Mouse (Mus musculus) midbrain, embryonic 13.5 days (tissue): ENCODE measurements around the gene Atxn7l2. TPM values are rescaled to one million over a fixed set of nuclear protein-coding genes. Genes with fewer than 3 reads are reported as not detected.
"Not testable (repeated sequence)": the region's sequence is repeated elsewhere in the genome, so short reads cannot be mapped to it uniquely, and the experiment has no call there.

Experiments used
- ATAC-seq: fragments of 200-750 bp; cut with Nextera tagmentation; 2 replicates; pipeline ENCODE4 v1.8.0; 2017; ENCODE audit warnings: mild to moderate bottlenecking, moderate TSS enrichment, moderate library complexity
- H3K27ac ChIP-seq: fragments of 300-500 bp; sonication (generic); 2 replicates; pipeline ENCODE4 v1.5.1; 2015; ENCODE audit warnings: inconsistent platforms, mild to moderate bottlenecking, moderate library complexity
- H3K27me3 ChIP-seq: fragments of 300-500 bp; sonication (generic); 2 replicates; pipeline ENCODE4 v1.6.1; 2015; ENCODE audit warnings: mild to moderate bottlenecking, inconsistent platforms
- H3K36me3 ChIP-seq: fragments of 300-500 bp; sonication (generic); 2 replicates; pipeline ENCODE4 v1.6.1; 2015; ENCODE audit warnings: mild to moderate bottlenecking, inconsistent platforms
- H3K4me1 ChIP-seq: fragments of 300-500 bp; sonication (generic); replicated peaks from 2 replicates; pipeline ENCODE4 v1.6.1; 2015; ENCODE audit warnings: inconsistent platforms
- H3K4me2 ChIP-seq: fragments of 300-500 bp; sonication (generic); replicated peaks from 2 replicates; pipeline ENCODE4 v1.6.1; 2015; ENCODE audit warnings: moderate library complexity, mild to moderate bottlenecking, inconsistent platforms
- H3K4me3 ChIP-seq: fragments of 300-500 bp; sonication (generic); replicated peaks from 2 replicates; pipeline ENCODE4 v1.5.1; 2015; ENCODE audit warnings: mild to moderate bottlenecking, inconsistent platforms
- H3K9ac ChIP-seq: fragments of 300-500 bp; sonication (generic); replicated peaks from 2 replicates; pipeline ENCODE4 v1.6.1; 2015; ENCODE audit warnings: mild to moderate bottlenecking, inconsistent platforms
- H3K9me3 ChIP-seq: fragments of 300-500 bp; sonication (generic); 2 replicates; pipeline ENCODE4 v1.6.1; 2016; ENCODE audit warnings: mild to moderate bottlenecking, inconsistent platforms
- WGBS: fragments of 180-500 bp; shearing (Covaris S2); methylation state at CpG from one replicate; pipeline ENCODE4 v1.1.7; 2015; 5-methylcytosine and 5-hydroxymethylcytosine counted together
- polyA plus RNA-seq: library from polyadenylated mRNA; unstranded; fragments of >200 nt; fragmentation: Nextera tagmentation; extraction: Ambion mirVana; gene quantifications from 2 replicates; pipeline ENCODE4 v1.2.1, GENCODE M21; 2015

Gene Atxn7l2
- polyA plus RNA-seq: 27.8 and 28.8 TPM in 2 replicates

DNA sequence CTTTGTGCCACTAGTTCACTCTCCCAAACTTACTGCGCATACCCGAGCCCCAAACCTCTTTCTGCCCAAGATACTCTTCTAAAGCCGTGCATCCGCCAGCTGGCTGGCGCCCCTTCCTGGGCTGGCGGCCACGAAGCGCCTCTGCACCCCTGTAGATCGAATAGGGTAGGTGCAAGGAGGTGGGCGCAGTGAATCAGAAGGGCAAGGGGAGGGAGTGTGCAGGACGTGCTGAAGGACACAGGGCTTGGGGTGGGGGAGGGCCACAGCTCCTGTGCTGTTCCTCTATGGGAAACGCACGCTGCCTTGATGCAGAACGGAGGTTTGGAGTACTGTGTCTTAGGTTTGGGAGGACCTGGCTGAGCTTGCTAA lies at the start of gene Atxn7l2:
Gene Atxn7l2, minus strand, starts transcription at position 164 of the 369 bp plus-strand sequence.
- ATAC-seq: peak; percentile 93
- H3K9ac ChIP-seq: peak within 1 kb of the TSS; percentile 89
- peaks cover 23% of the 10 kb centered on the region for H3K36me3 ChIP-seq
- H3K27ac ChIP-seq: peak within 1 kb of the TSS; percentile 97
- no peaks in the 10 kb centered on the region for H3K9me3 ChIP-seq
- H3K4me1 ChIP-seq: peaks cover 27% of the 10 kb centered on the region
- under 1% methylated on average over 14 of the region's 14 CpGs for WGBS
- no peaks in the 10 kb centered on the region for H3K27me3 ChIP-seq
- peak within 1 kb of the TSS; percentile 70 for H3K4me2 ChIP-seq
- peak within 1 kb of the TSS; percentile 57 for H3K4me3 ChIP-seq

GRCm38 (mm10) chr3:108259319-108259718 lies 48.6 kb upstream of the Atxn7l2 start:
- no peak for ATAC-seq
- 74% methylated on average over 3 of the region's 3 CpGs for WGBS

GRCm38 (mm10) chr3:108257831-108258500 lies 47.2 kb upstream of the Atxn7l2 start:
- no peaks in the 10 kb centered on the region for H3K27me3 ChIP-seq
- 83% methylated on average over 3 of the region's 3 CpGs for WGBS
- H3K9ac ChIP-seq: peak overlapping the region; percentile 96
- H3K27ac ChIP-seq: no peak overlapping the region
- H3K36me3 ChIP-seq: peaks cover 8% of the 10 kb centered on the region
- no peak for ATAC-seq
- peak overlapping the region; percentile 99 for H3K4me3 ChIP-seq
- no peaks in the 10 kb centered on the region for H3K9me3 ChIP-seq
- peak overlapping the region; percentile 79 for H3K4me2 ChIP-seq
- peaks cover 25% of the 10 kb centered on the region for H3K4me1 ChIP-seq

More at GRCm38 (mm10) chr3:108259319-108259718, 48.6 kb upstream of the Atxn7l2 start:
- H3K4me1 ChIP-seq: peaks cover 25% of the 10 kb centered on the region
- H3K27me3 ChIP-seq: no peaks in the 10 kb centered on the region
- no peak overlapping the region for H3K9ac ChIP-seq
- H3K4me2 ChIP-seq: no peak overlapping the region
- H3K9me3 ChIP-seq: no peaks in the 10 kb centered on the region
- peaks cover 14% of the 10 kb centered on the region for H3K36me3 ChIP-seq
- no peak overlapping the region for H3K4me3 ChIP-seq
- no peak overlapping the region for H3K27ac ChIP-seq

- no peaks in the 10 kb centered on the region for H3K27me3 ChIP-seq
- H3K9ac ChIP-seq: peak within 1 kb of the TSS; percentile 96
- peak within 1 kb of the TSS; percentile 79 for H3K4me2 ChIP-seq
- WGBS: under 1% methylated on average over 79 of the region's 79 CpGs
- peak within 1 kb of the TSS; percentile 99 for H3K4me3 ChIP-seq
- peak; percentile 100 for ATAC-seq
- peaks cover 25% of the 10 kb centered on the region for H3K4me1 ChIP-seq
- peaks cover 2% of the 10 kb centered on the region; the same call in 1 of the 2 replicates for H3K36me3 ChIP-seq
- no peak within 1 kb of the TSS for H3K27ac ChIP-seq
- H3K9me3 ChIP-seq: no peaks in the 10 kb centered on the region
Measured at GRCm38 (mm10) chr3:108256719-108257637, 46.2 kb upstream of the Atxn7l2 start, which contains the start of gene Psma5. Psma5 (plus strand) TSS chr3:108256926.

DNA sequence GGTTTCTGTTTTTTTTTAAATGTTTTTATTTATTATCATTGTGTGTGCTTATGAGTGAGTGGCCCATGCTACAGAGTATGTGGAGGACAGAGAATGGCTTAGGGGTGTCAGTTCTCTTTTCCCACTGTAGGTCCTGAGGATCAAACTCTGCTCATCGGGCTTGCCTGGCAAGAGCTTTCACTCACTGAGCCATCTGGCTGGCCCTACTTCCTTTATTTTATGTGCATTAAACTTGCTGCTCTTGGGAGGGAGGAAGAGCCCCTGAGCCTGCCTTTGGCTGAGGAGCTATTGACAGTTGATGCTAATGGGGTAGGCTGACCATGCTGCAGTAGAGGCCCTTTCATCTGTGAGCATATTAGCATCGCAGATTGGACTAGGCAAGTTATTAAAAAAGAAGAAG lies 36.1 kb upstream of the Atxn7l2 start:
- Histone ChIP-seq H3K27ac (no peak overlapping the region), H3K36me3 (no peaks in the 10 kb centered on the region), H3K9ac (no peak overlapping the region), H3K9me3 (no peaks in the 10 kb centered on the region), H3K4me1 (no peaks in the 10 kb centered on the region), H3K4me2 (no peak overlapping the region), H3K4me3 (no peak overlapping the region), H3K27me3 (no peaks in the 10 kb centered on the region)
- no peak for ATAC-seq
- 86% methylated on average over 2 of the region's 2 CpGs for WGBS

- no peaks in the 10 kb centered on the region for H3K9me3 ChIP-seq
- H3K4me1 ChIP-seq: no peaks in the 10 kb centered on the region
- no peak overlapping the region for H3K27ac ChIP-seq
- WGBS: 92% methylated on average over 3 of the region's 3 CpGs
- no peak overlapping the region for H3K9ac ChIP-seq
- no peaks in the 10 kb centered on the region for H3K36me3 ChIP-seq
- ATAC-seq: no peak
- no peak overlapping the region for H3K4me3 ChIP-seq
- no peaks in the 10 kb centered on the region for H3K27me3 ChIP-seq
- H3K4me2 ChIP-seq: no peak overlapping the region
Measured at GRCm38 (mm10) chr3:108241243-108241839, 30.6 kb upstream of the Atxn7l2 start.

DNA sequence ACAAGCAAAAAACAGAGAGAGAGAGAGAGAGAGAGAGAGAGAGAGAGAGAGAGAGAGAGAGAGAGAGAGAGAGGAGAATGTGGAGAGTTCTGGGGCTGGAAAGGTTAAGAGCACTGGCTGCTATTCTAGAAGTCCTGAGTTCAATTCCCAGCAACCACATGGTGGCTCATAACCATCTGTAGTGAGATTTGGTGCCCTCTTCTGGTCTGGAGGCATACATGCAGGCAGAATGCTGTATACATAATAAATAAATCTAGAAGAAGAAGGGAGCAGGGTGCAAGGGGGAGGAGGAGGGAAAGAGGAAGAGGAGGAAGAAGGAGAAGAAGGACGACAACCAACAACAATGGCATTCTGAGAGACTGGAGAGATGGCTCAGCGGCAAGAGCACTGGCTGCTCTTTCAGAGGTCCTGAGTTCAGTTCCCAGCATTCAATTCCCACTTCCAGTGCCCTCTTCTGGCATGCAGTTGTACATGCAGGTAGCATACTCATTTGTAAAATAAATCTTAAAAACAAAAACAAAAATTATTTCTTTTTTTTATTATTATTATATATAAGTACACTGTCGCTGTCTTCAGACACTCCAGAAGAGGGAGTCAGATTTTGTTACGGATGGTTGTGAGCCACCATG lies 26.9 kb upstream of the Atxn7l2 start:
- not testable (repeated sequence) for H3K27me3 ChIP-seq, H3K4me2 ChIP-seq, H3K9ac ChIP-seq, ATAC-seq, H3K9me3 ChIP-seq, H3K4me1 ChIP-seq, H3K27ac ChIP-seq, H3K36me3 ChIP-seq, H3K4me3 ChIP-seq
- WGBS: 91% methylated on average over 4 of the region's 4 CpGs

DNA sequence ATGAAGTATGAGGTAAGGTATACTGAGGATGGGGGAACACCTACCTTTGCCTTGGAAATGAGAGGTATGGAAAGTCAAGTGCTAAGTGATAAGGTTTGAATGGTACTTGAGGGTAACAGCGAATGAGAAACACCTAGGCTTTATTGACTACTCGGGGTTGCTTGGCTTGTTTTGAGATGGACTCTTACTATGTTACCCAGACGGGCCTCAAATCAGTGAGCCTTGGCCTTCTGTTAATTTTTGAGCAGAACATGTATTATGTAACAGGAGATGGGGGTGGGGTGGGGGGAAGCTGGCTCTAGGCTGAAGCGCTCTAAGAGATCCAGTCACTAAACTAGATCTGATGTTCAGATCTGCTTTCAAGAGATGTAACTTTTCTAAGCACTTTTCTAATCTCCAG lies 20.9 kb upstream of the Atxn7l2 start:
- Histone ChIP-seq H3K4me1 (peaks cover 4% of the 10 kb centered on the region), H3K4me3 (no peak overlapping the region), H3K36me3 (no peaks in the 10 kb centered on the region), H3K9ac (no peak overlapping the region), H3K4me2 (no peak overlapping the region), H3K9me3 (no peaks in the 10 kb centered on the region), H3K27me3 (peaks cover 14% of the 10 kb centered on the region), H3K27ac (no peak overlapping the region)
- 83% methylated on average over 4 of the region's 4 CpGs for WGBS
- no peak for ATAC-seq

DNA sequence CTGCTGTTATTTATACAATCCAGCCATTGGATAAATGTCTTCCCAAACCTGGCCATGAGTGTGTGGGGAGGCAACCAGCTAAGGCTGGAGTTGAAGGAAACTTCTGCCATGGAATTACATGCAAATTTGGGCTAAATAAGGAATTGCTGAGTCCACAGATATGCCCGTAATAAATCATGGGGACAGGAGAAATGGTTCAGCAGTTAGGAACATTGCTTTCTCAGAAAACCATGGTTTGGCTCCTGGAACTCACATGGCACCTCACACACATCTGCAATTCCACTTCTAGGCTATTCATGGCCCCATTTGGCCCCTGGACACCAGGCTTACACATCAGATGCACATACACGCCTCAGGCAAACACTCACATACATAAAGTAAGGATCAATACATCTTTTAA lies 16.8 kb upstream of the Atxn7l2 start:
- Histone ChIP-seq H3K27me3 (peaks cover 49% of the 10 kb centered on the region), H3K27ac (no peak overlapping the region), H3K9ac (no peak overlapping the region), H3K4me3 (no peak overlapping the region), H3K4me1 (peaks cover 14% of the 10 kb centered on the region), H3K36me3 (no peaks in the 10 kb centered on the region), H3K9me3 (no peaks in the 10 kb centered on the region), H3K4me2 (0 out of 2 replicates have a peak overlapping the region, but pooled peaks have one; percentile 64)
- no peak for ATAC-seq
- 81% methylated on average over 2 of the region's 2 CpGs for WGBS

DNA sequence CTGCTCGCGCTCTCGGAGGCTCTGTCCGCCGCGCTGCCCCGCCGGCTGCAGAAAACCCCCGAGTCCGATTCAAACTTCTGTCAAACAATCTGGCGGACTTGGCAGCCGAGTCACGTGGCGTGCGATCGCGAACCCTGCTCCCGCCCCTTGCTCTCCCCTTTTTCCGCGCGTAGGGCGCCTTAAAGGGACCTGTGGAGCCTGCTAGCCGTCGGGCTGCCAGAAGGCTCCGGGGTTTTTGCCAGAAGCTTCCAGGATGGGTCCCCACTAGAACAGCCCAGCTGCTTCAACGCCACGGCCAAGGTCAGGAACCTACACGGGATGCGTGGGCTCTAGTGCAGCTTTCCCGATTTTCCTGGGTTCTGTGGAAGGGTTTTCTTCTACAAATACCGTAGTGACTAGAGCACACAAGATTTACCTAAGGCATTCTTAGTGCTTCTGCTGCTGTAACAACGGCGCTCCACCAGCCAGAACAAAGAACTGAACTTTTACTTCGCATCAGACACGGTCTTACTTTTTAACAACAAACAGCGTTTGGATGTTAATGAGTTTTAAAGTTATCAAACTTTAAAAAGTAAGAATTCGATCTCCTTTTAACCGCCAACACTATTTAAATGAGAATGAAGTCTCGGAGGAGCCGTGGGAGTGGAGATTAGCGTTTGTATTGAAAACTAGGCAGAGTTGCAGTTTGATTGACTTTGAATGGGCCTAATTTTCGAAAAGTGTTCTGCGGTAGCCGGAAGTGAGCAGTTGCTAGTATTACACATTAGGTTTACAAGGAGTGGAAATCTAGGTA lies 16.0 kb upstream of the Atxn7l2 start, which contains the start of gene Sypl2:
Gene Sypl2, minus strand, starts transcription at position 91 of the 793 bp plus-strand sequence.
- no peak within 1 kb of the TSS for H3K27ac ChIP-seq
- peaks cover 56% of the 10 kb centered on the region for H3K27me3 ChIP-seq
- peak within 1 kb of the TSS; percentile 44 for H3K4me3 ChIP-seq
- 2% methylated on average over 43 of the region's 44 CpGs for WGBS
- no peaks in the 10 kb centered on the region for H3K36me3 ChIP-seq
- no peaks in the 10 kb centered on the region for H3K9me3 ChIP-seq
- peak; percentile 45 for ATAC-seq
- peaks cover 14% of the 10 kb centered on the region for H3K4me1 ChIP-seq
- peak within 1 kb of the TSS; percentile 54 for H3K9ac ChIP-seq
- H3K4me2 ChIP-seq: peak within 1 kb of the TSS; percentile 64
